Mouse (Mus musculus) spleen, adult 2 months (tissue): ENCODE data around the gene Bbc3.
"Not testable (repeated sequence)": the region's sequence is repeated elsewhere in the genome, so short reads cannot be mapped to it uniquely, and the experiment has no call there.

ENCODE experiments used
- CTCF ChIP-seq: fragments of 200-500 bp; IDR thresholded peaks from 2 replicates; pipeline ENCODE4 v1.5.1; 2011; ENCODE audit warnings: mild to moderate bottlenecking, inconsistent platforms; ENCODE audit not compliant: insufficient read depth, insufficient read length, insufficient replicate concordance; ENCODE audit errors: extremely low read depth
- POLR2A ChIP-seq: fragments of 200-500 bp; IDR thresholded peaks from 2 replicates; pipeline ENCODE4 v1.6.1; 2011; ENCODE audit warnings: low read depth, low read length, inconsistent platforms

- not testable (repeated sequence) for TF ChIP-seq CTCF, POLR2A
These were observed 1.1 kb upstream of the Bbc3 start for GRCm38 (mm10) chr7:16307141-16307540.
